Comparison of ENCODE assay signal across 16 mouse cellular contexts in the genomic region with DNA sequence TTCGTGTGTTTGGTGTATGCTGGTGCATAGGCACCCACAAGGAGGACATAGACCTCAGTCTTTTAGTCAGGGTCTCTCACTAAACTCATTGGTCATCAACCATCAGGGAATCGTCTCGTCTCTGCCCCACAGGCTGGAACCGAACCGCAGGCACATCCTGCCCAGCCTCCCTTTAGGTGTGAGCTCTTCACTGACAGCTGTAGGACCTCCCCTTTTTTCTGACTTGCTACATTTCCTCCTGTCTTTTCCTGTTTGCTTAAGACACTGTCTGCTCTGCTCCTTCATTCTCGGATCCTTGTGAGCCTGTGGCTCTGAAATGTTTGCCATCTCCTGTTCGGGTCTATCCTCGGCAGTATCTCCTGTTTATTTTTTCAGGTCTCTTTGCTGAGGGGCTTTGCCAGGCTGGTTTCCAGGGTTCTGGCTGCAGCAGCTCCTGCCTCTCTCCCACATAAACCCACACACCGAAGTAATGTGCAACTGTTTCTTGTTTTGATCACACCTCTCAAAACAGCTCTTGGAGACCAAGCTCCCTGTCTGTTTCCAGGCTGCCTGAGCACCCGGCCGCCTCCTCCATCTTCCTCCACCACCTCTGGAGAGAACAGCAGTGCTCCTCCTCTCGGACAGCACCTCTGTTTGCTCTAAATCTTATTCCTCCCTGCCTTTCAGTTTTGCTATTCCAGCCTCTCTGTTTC.
DNase-seq lines count a peak whose midpoint lies in the region; ATAC-seq and TF ChIP-seq lines count a peak whose summit lies in the region.
"Had no signal": no experiment of that assay in that cellular context is flagged by ENCODE, and none has a peak within 500 bp of the region (broad histone marks: within the 10 kb centered on the region; RNA-seq: fewer than 3 reads in every experiment).

No protein-coding gene starts in this region.

- no peaks in the 10 kb centered on the region for H3K27me3 ChIP-seq in lung, embryonic 15.5 days
- H3K27me3 ChIP-seq: forebrain, embryonic 12.5 days; hindbrain, embryonic 15.5 days had no signal

- H3K36me3 ChIP-seq in lung, embryonic 15.5 days: no peaks in the 10 kb centered on the region
- H3K36me3 ChIP-seq: forebrain, embryonic 12.5 days; hindbrain, embryonic 15.5 days had no signal

- no peaks in the 10 kb centered on the region for H3K9me3 ChIP-seq in lung, embryonic 15.5 days
- H3K9me3 ChIP-seq: forebrain, embryonic 12.5 days; hindbrain, embryonic 15.5 days had no signal

- H3K4me1 ChIP-seq in lung, embryonic 15.5 days: no peaks in the 10 kb centered on the region; the same call in 1 of the 2 replicates
- 0 out of 2 replicates have a peak, but pooled peaks cover 5% of the 10 kb centered on the region for H3K4me1 ChIP-seq in lung, adult 2 months (ENCODE audit: control insufficient read depth, insufficient read depth, low read length)
- H3K4me1 ChIP-seq: forebrain, embryonic 12.5 days; hindbrain, embryonic 15.5 days had no signal

- 36% methylated on average over 12 of the region's 12 CpGs for WGBS in lung, embryonic 15.5 days
- 28% methylated on average over 12 of the region's 12 CpGs for WGBS in lung, adult 2 months

- no peak overlapping the region for H3K4me2 ChIP-seq in lung, embryonic 15.5 days
- H3K4me2 ChIP-seq: forebrain, embryonic 12.5 days; hindbrain, embryonic 15.5 days; midbrain, embryonic 11.5 days had no signal

- intact Hi-C loops in gastrocnemius, adult 2 months (cut with DNase I): no loop called here

- TF ChIP-seq POLR2A in lung, adult 2 months (IDR thresholded peaks at IDR 0.05; ENCODE audit: borderline replicate concordance, extremely low read depth, low read depth, low read length): no peak

- H3K9ac ChIP-seq in lung, embryonic 15.5 days: no peak overlapping the region
- H3K9ac ChIP-seq: forebrain, embryonic 12.5 days; hindbrain, embryonic 15.5 days had no signal

- no peak overlapping the region for H3K27ac ChIP-seq in lung, embryonic 15.5 days
- no peak overlapping the region for H3K27ac ChIP-seq in gastrocnemius, adult 2 months
- H3K27ac ChIP-seq: forebrain, embryonic 12.5 days; hindbrain, embryonic 15.5 days had no signal

- no peak for DNase-seq in lung, adult 2 months
- DNase-seq in brain, adult 2 months (ENCODE audit: low read depth, low spot score): peak; percentile 52
- DNase-seq in naive thymus-derived CD4-positive, alpha-beta T cell, adult 2 months (ENCODE audit: low read depth): peak; percentile 30
- no peak for DNase-seq in gastrocnemius, adult 2 months
- no peak for DNase-seq in kidney, adult 11 months
- DNase-seq: cerebellum, adult 8-10 months; heart, postnatal 10 days; kidney, adult 8-10 months; kidney, postnatal 36 days; liver; lung, postnatal 10 days had no signal

- ATAC-seq in lung, embryonic 15.5 days (ENCODE audit: borderline replicate concordance, extremely low read depth, low FRiP score, low TSS enrichment): 0 out of 2 replicates have a peak, but pooled peaks have one; percentile 43
- peak; percentile 58 for ATAC-seq in CD4-positive, CD25-positive, alpha-beta regulatory T cell, adult 4 months

- H3K4me3 ChIP-seq in lung, embryonic 15.5 days: no peak overlapping the region
- H3K4me3 ChIP-seq in lung, adult 2 months (replicated peaks; ENCODE audit: extremely low read depth, low read depth, low read length): no peak overlapping the region
- H3K4me3 ChIP-seq in gastrocnemius, adult 2 months: no peak overlapping the region
- H3K4me3 ChIP-seq: forebrain, embryonic 12.5 days; hindbrain, embryonic 15.5 days had no signal

- no peak for TF ChIP-seq CTCF in lung, adult 2 months (IDR thresholded peaks at IDR 0.05; ENCODE audit: insufficient read depth, low read length)
- TF ChIP-seq CTCF in gastrocnemius, adult 2 months (IDR thresholded peaks at IDR 0.05): no peak

Comparison
In these comparisons a context has a peak if more than half of its experiments do, and no peak if none do; other contexts are left out.
1. DNase-seq: peak in brain, adult 2 months (single experiment) and naive thymus-derived CD4-positive, alpha-beta T cell, adult 2 months (single experiment); none in lung, adult 2 months (single experiment), gastrocnemius, adult 2 months (single experiment) and kidney, adult 11 months (single experiment).